Mouse (Mus musculus) gastrocnemius, postnatal 4 days (tissue): ENCODE measurements around the gene Fam169a. TPM values are rescaled to one million over a fixed set of nuclear protein-coding genes. Genes with fewer than 3 reads are reported as not detected.
A peak's percentile ranks its signal among the peaks of the same experiment; 100 is the strongest.
"Not testable (repeated sequence)": the region's sequence is repeated elsewhere in the genome, so short reads cannot be mapped to it uniquely, and the experiment has no call there.

Source experiments
- DNase-seq, 2 experiments: peaks; one replicate each; pipeline ENCODE4 v3.0.0; 2021 to 2022; ENCODE audit warnings: low spot score in 2 of 2, mixed read lengths in 2 of 2
- total RNA-seq, 2 experiments: library from RNA; stranded (reverse); gene quantifications; 2 replicates each; pipeline ENCODE4 v1.2.3; 2021

The Fam169a gene
- total RNA-seq, 2 experiments from 2014 or later, result not detected

DNA sequence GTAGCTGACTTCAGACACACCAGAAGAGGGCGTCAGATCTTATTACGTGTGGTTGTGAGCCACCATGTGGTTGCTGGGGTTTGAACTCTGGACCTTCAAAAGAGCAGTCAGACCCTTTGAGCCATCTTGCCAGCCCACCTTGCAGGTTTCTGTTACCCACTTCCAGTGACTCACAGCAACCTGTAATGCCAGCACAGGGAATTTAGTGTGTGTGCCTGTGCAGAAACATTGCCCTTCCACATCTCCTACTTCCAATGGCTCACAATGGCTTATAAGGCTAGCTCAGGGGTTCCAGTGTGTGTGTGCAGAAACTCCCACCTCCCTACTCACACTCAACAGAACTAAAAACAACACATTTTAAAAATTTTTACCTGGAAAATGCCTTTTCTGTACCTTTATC is 10.5 kb downstream of the Fam169a start:
- DNase-seq, result no peak

DNA sequence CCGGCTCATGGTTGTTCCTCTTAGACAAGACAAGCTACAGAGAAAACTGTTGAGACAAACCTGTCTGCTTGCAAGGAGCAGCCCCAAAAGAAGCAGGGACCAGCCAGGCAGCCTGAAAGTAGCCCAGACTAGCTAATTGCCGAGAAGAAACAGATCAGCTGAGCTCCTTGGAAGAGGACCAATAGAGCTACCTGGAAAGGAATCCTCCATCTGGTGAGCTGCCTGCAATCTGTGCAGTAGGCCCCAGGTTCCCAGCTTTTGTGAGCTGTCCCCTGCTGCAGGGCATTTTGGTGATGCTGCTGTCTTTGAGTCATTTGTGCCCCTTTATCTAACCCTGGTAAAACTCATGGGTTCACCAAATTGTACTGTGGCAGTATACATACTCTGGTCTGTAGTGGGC is 13.1 kb downstream of the Fam169a start:
- DNase-seq, result no peak

DNA sequence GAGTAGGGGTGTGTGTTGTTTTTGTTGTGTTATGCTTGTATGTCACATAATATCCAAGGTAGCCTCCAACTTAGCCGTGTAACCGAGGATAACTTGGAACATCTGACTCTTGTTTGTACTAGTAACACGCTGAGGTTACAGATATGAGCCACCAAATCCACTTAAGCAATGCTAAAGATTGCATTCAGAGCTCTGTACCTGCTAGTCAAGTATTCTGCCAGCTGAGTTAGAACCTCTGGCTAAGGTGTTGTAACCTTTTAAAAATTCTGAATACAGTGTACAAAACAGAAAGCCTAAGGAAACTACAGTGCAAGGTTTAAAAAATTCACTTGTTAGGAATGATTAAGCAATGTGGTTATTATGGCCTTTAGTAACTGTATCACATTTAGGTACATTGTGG is 13.5 kb downstream of the Fam169a start:
- no peak for DNase-seq

DNA sequence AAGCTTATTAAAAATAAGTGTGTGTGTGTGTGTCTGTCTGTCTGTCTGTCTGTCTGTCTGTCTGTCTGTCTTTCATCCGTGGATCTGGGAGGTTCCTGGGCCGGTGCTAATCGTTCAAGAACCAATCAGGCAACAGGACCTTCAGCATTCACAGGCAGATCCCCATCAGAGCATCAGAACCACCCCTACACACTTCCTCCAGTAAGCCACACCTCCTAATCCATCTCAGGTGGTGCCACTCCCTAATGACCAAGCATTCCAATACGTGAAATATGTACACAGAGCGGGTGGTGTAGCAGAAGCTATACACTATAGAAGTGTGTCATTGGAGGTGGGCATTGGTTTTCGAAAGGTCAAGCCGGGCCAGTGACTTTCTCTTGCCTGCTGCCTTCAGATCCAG is 15.3 kb downstream of the Fam169a start:
- no peak for DNase-seq

DNA sequence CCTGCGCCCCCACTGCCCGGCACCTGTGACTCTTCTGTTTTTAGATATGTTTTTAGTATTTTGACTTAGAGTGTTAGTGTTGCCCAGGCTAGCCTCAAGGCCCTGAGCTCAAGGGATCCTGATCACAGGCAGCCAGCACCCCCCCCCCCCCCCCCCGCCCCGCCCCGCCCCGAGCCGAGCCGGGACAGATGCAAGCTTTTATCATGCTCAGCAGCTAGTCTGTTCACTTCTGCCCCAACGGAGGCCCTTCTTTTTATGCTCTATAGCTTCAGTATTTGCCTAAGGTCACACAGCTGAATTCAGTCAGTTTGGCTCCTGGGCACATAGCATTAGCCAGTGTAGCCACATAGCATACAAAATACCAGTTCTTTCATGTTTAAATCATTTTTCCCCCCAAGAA is 19.2 kb downstream of the Fam169a start:
- no peak for DNase-seq

DNA sequence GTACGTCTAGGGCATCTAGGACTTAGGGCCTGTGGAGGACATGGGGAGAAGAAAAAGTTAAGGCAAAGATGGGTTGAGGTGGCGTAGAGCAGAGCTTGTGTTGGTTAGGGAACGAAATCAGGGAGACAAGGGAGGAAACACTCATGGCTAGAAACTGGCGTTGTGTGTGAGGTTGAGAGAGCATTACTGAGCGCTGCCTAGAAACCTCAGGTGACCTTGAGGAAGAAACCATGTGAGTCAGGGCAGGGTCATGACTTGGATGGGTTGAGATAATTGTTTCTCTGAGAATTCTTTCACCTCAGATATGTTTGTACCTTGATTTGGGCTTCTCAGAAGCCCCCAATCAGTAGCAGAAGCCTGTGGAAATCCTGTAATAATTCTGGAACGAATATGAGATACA is 20.3 kb downstream of the Fam169a start:
- no peak for DNase-seq

DNA sequence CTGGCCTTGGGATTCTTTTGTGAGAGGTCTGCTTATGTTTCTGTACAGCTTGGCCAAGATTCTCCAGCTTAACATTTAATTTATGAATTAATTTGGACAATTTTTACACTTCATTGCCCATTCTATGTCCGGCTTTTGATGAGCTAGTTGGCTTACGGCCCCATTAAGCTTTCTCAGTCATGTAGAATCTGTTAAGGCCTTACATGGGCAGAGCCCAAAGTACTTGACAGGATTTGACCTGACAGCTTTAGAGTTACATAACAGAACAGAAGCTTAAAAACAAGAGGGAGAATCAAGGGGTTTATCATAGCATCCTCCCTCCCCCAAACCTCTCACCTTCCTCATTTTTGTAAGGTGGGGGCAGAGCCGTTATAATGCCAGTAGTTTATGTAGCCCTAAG is 21.1 kb downstream of the Fam169a start:
- no peak for DNase-seq

DNA sequence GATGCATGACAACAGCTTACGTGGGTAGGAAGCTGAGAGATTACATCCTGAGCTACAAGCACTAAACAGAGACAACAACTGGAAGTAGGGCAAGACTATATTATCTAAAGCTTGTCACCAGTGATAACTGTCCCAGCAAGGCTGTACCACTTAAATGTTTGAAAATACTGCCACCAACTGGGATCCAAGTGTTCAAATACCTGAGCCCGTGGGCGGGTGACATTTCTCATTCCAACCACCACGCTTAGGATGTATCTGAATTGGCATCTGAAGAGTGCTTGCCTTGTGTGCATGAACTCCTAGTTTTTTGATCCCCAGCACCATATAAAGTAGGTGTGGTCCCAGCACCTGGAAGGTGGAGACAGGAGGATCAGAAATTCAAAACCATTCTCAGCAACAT is 28.6 kb downstream of the Fam169a start:
- no peak for DNase-seq

DNA sequence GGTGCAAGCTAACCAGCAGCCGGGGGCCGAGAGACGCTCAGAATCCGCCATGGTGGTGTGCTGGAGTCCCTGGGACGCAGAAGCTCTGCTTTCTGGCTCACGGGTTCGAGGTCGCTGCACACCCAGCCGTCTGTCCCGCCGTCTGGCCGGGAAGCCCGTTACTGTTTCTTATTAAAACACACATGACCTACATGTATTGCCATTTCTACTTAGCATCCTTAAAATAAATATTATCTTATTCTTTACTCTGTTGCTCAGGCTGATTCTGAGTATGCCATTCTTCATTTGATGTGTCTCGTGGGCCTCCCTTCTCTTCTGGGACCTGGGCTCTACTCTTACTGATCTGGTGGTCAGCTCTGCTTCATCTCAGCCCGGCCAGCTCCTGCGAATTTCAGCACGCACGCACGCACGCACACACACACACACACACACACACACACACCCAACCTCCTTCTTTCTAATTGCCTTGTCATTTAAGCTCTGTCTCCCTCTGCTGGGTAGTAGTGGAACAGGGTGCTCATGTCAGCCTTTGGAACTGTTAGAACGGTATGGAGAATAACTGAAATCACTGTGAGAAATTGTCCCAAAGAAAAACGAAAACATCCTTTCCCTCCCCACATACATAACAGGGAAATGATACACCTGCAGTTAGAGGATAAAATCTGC is 32.2 kb downstream of the Fam169a start, which contains the start of gene Gm6169:
Gene Gm6169, minus strand, starts transcription at position 51 of the 666 bp plus-strand sequence.
- DNase-seq, result peak in 1 of 2 experiments; percentile 29

DNA sequence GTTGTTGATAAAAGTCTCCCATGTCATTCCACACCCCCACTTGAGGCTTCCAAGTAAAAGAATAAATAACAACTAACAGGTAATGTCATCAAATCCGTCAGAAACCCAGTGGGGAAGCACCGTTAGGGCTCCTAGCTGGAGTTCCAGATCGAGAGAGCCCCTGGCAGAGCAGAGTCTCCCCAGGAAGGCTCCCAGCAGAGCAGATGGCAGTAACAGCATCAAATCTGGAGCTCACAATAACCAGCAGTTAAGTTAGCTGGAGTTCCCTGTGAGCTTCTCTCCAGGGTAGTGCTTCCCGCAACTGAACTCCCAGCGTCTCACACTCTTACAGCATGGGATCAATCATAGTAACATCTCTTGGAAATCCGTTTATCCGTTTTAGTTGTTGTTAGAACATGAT is 37.9 kb downstream of the Fam169a start:
- no peak for DNase-seq

DNA sequence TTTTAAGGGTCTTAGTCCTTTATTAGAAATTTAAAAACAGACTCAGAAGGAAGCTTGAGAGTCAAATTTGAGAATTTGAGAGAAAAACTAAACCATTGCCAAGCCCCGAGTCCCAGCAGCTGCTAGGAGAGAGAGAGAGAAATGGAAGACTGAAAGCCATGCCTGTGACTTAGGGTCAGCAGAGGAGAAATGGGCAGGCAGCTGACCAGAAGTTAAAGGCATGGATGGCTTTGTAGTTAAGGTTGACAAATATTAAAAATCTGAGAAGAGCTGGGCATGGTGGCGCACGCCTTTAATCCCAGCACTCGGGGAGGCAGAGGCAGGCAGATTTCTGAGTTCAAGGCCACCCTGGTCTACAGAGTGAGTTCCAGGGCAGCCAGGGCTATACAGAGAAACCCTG is 40.6 kb downstream of the Fam169a start:
- DNase-seq, result not testable (repeated sequence)

DNA sequence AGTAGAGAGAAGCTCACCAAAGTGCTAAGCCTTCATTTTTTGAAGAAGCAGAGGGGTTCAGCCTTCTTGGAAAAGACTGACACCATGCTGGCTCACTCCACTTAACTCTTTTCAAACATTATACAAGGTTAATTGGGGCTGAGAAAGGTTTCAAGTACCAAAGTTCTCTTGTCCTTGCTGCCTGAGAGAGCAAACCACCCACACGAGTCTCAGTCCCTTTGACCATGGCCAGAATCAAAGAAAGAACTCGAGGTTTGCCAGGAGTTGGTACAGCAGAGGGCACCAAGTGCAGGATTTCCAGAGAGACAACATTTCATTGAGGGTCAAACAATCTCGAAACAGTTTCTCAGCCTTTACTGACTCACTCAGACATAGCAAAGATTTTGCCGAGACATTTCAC is 42.0 kb downstream of the Fam169a start:
- no peak for DNase-seq

DNA sequence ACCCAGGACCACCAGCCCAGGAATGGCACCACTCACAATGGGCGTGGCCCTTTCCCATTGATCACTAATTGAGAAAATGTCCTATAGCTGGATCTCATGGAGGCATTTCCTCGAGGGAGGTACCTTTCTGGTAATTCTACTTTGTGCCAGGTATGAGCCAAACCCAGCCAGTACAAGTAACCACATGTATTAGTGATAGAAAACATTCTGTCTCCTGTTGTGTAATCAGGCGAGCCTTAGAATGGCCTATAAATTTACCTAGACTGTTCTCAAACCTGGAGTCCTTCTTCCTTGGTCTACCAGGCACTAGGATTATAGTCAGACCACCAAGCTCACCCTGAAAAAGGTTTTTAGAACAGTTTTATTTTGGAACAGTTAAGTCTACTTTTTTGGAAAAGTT is 54.3 kb downstream of the Fam169a start:
- DNase-seq, result no peak

DNA sequence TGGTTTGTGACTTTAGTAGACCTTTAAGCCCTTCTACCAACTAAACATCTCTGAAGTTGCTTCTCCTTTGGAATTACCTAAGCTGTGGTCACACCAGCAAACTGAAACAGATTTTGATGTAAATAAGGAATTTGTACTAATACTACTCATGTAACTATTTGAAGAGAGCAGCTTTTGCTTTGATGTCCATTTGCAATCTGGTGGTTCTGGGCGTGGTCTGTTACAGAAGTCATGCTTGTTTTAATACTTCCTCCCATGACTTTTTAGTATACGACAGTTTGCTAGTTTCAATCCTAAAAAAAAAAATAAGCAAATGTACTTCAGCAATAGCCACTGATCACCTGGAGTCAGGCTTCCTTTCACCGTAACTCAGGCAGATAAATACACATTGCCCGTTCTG is 62.6 kb downstream of the Fam169a start:
- not testable (repeated sequence) for DNase-seq

DNA sequence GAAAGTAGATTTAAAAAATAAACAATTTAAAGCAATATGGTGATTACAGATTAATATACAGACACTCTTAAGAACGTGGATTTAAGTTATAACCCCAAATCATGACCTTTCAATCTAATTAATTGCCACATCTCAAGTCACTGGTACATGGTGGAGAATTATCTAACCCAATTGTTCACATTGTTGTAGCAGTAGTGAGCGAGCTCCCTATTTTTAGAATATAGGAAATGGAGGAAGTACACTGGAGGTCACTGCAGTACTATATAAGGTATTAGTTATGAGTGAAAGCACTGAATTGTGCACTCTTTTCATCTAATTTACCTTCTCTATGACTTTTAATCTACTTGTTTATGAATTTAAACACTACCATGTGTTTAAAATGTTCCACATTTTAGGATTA is 63.3 kb downstream of the Fam169a start:
- DNase-seq, result not testable (repeated sequence)

DNA sequence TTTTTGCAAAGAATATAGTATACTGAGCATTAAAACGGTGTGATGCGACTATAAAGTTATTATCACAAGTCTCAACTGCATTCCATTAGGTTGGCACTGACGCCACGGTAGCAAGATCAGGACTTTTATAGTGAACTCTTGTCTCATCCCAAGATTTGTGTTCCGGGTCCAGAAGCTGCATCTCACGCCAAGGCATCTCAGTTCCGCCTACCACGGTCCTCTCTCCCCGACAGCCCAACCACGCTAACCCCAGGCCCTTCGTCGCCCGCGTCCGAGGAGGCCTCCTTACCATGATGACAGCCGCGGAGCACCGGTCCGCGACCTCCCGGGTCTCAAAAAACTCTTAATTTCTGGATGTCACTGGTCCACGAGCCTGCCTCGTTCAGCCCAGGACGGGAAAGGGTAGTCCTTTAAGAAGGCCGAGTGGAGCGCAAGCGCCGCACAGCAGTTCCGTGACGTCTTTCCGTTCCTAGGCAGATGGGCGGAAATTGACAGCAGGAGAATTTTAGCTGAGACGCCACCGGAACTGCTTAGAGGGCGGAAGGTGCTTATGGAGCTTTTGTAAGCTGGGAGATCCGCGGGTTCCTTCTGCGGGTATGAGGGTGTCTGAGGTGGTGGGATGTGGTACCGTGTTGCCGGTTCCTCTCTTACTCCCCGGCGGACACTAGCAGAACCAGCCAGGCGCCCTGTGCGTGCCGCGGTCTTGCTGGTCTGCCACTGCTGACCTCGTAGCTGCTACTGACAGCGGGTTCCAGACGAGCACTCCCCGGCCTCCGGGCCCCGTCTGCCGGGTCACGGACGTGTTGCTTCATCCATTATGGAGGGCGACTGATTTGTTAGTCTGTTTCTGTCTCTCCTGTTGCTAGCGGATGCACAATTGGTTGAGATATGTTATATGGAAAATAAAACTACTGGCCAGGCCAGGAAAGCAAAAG is 70.6 kb downstream of the Fam169a start, which contains the start of the genes Gfm2 and Nsa2:
Gene Gfm2, plus strand, starts transcription at position 472 of the 935 bp plus-strand sequence.
Gene Nsa2, minus strand, starts transcription at position 472 of the 935 bp plus-strand sequence.
- peak; percentile 57 to 84 for DNase-seq

DNA sequence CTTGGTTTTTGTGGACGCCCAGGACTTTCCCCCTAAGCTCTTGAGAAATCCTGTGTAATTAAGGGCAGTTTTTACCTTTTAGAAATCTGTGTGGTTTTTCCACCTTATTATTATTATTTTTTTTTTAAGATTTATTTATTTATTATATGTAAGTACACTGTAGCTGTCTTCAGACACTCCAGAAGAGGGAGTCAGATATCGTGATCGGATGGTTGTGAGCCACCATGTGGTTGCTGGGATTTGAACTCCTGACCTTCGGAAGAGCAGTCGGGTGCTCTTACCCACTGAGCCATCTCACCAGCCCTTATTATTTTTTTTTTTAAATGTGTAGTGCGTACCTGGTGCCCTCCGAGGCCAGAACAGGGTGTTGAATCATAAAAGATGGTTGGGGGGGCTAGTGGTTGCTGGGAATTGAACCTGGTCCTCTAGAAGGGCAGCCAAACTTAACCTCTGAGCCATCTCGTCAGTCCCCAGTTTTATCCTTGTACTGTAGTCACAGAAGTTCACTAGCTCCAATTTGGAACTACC is 71.4 kb downstream of the Fam169a start:
- DNase-seq, result not testable (repeated sequence)

DNA sequence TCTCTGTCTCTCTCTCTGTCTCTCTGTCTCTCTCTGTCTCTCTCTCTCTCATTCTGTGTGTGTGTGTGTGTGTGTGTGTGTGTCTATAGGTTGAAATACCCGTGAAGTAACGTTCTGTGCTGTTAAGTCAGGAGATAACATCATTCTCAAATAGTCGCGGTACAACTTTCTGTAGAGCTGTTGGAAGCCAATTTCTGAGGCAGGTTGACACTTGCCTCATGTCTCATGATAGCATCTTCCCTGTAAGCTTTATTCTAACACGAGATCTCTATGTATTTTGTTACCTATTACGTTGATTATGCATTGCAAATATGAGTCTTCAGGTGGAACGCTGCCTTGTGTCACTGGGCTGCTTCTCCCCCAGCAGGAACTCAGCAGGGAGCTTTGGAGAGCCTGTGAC is 75.2 kb downstream of the Fam169a start:
- no peak for DNase-seq

DNA sequence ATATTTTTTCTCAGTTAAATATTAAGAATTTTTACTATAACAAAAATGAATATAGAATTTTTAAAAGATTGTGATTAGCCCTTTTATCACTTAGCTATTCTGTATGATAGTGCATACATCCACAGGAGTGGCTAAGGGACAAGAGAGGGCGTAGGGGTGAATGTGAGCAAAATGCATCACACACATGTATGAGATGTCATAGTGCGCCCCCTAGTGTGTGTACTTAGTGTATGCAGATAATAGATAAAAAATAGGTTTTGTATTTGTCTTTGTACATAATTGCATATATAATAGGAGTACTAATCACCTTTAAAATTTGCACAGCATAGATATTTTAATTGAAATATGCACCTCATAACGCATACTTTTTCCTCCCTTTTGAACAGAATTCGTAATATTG is 78.7 kb downstream of the Fam169a start:
- peak in 1 of 2 experiments; percentile 27 for DNase-seq

DNA sequence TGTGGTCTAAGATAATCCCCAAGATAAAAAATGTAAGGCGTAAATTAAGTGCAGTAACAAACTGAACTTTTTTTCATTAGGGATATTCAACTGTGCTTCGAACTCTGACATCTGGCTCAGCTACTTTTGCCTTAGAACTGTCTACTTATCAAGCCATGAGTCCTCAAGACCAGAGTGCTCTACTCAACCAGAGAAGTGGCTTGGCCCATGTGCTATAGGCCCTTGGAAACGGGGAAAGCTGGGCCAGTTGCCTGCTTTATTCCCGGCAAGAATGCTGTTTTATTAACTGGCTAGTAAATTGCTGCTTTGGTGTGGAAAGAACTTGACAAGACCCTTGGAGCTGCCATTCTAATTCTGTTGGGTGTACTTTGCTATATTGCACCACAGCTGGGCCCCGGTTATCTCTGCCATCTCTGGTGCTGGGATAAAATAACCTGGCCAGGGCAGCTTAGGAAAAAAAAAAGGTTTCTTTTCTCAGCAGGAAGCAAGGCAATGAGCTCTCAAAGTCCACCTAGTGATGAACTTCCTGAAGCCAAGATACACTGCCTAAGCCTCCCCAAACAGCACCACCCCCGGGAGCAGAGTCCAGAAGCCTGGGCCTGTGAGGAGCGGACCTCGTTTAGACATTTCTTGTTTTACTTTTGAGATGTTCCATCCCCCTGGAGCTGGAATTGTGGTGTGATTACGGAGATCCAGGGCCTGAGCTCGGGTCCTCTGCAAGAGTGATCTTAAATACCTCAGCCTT is 108.6 kb downstream of the Fam169a start:
- DNase-seq, result no peak

DNA sequence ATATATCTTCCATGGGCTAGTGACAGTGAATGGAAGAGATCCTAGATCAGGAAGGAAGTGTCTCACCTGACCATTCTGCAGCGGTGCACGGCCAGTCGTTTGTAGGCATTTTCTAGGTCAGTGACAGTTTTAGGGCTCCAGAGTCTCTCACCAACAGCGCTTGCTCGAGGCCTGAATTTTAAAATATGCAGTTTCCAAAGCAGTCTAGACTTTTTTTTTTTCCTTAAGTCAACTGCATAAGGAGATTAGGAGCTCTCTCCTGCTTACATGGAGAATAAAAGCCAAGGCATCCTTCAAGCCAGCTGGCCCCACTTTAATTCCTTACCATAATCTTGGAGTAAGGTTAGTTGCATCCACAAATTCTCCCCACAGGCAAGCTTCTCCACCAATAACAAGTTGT is 109.6 kb downstream of the Fam169a start:
- no peak for DNase-seq
